Mouse (Mus musculus) G1E (cell line): ENCODE data around the gene Kalrn. TPM values are rescaled to one million over a fixed set of nuclear protein-coding genes. Genes with fewer than 3 reads are reported as not detected.

Experiments
- ATAC-seq: 2 replicates; pipeline ENCODE4 v1.8.0; 2016; ENCODE audit warnings: mild to moderate bottlenecking; ENCODE audit not compliant: insufficient number of reproducible peaks, poor library complexity, low FRiP score, severe bottlenecking; ENCODE audit errors: extremely low read depth
- DNase-seq: peaks from one replicate; pipeline ENCODE4 v3.0.0; 2012; ENCODE audit warnings: low spot score
- H3K27me3 ChIP-seq: 2 replicates; pipeline ENCODE4 v1.6.1; 2012; ENCODE audit warnings: mild to moderate bottlenecking, low read length, inconsistent platforms; ENCODE audit not compliant: insufficient read depth
- H3K36me3 ChIP-seq: replicated peaks from 2 replicates; pipeline ENCODE3; 2012; ENCODE audit warnings: mild to moderate bottlenecking, inconsistent platforms
- H3K4me1 ChIP-seq: 2 replicates; pipeline ENCODE4 v1.6.1; 2012; ENCODE audit warnings: low read depth, low read length, inconsistent platforms, mixed read lengths; ENCODE audit not compliant: insufficient read depth
- H3K4me3 ChIP-seq: 2 replicates; pipeline ENCODE4 v1.5.1; 2012; ENCODE audit warnings: low read depth, mild to moderate bottlenecking, inconsistent platforms, low read length, moderate library complexity, mixed read lengths
- H3K9me3 ChIP-seq: replicated peaks from 2 replicates; pipeline ENCODE4 v1.6.1; 2012; ENCODE audit warnings: inconsistent platforms
- CTCF ChIP-seq: IDR thresholded peaks from 2 replicates; pipeline ENCODE4 v1.5.1; 2012; ENCODE audit warnings: low read depth, low read length, inconsistent platforms, mixed read lengths
- GATA1 ChIP-seq: IDR thresholded peaks from 2 replicates; pipeline ENCODE4 v1.6.1; 2012; ENCODE audit warnings: borderline replicate concordance, low read length, inconsistent platforms, mixed read lengths
- GATA2 ChIP-seq: IDR thresholded peaks from 2 replicates; pipeline ENCODE4 v1.6.1; 2012; ENCODE audit warnings: low read depth, low read length, inconsistent platforms, borderline replicate concordance
- POLR2AphosphoS5 ChIP-seq: IDR thresholded peaks from 2 replicates; pipeline ENCODE4 v1.6.1; 2012; ENCODE audit warnings: low read depth, low read length, inconsistent platforms; ENCODE audit not compliant: insufficient replicate concordance
- TAL1 ChIP-seq: conservative IDR thresholded peaks from 2 replicates; pipeline ENCODE4 v1.6.1; 2012; ENCODE audit warnings: low read depth, low read length, inconsistent platforms, mixed read lengths
- polyA plus RNA-seq: library from polyadenylated mRNA; stranded (reverse); fragments of >175 nt; gene quantifications from 2 replicates; pipeline ENCODE4 v1.2.3, GENCODE M21; 2012
- total RNA-seq, 2 experiments: library from RNA; stranded (forward) in 1 of 2; stranded (reverse) in 1 of 2; fragments of 200-1000 nt in 1 of 2; fragments of >200 nt in 1 of 2; fragmentation: Nextera tagmentation in 1 of 2; gene quantifications; 2 replicates each; pipeline ENCODE4 v1.2.3; 2014 to 2017

Gene Kalrn
- total and polyA plus RNA-seq, 3 experiments: 0.88 to 2.8 (median 1.8) TPM

- Histone ChIP-seq H3K36me3 (no peaks in the 10 kb centered on the region), H3K4me1 (no peaks in the 10 kb centered on the region), H3K27me3 (peaks cover 7% of the 10 kb centered on the region), H3K9me3 (no peaks in the 10 kb centered on the region), H3K4me3 (no peak overlapping the region)
- ATAC-seq (no peak), DNase-seq (no peak)
- TF ChIP-seq CTCF (no peak), TAL1 (no peak), GATA1 (no peak), GATA2 (no peak), POLR2AphosphoS5 (no peak)
Measured at GRCm38 (mm10) chr16:34267751-34268150, 305.6 kb downstream of the Kalrn start.

- peaks cover 9% of the 10 kb centered on the region for H3K27me3 ChIP-seq
- no peak for TF ChIP-seq CTCF
- no peak for TF ChIP-seq POLR2AphosphoS5
- no peak for TF ChIP-seq GATA2
- TF ChIP-seq GATA1: no peak
- no peak for TF ChIP-seq TAL1
- no peaks in the 10 kb centered on the region for H3K4me1 ChIP-seq
- H3K4me3 ChIP-seq: no peak overlapping the region
- H3K36me3 ChIP-seq: no peaks in the 10 kb centered on the region
- no peaks in the 10 kb centered on the region for H3K9me3 ChIP-seq
- ATAC-seq (no peak), DNase-seq (no peak)
Measured at GRCm38 (mm10) chr16:34264671-34265070, 308.7 kb downstream of the Kalrn start.

- no peak for DNase-seq
- no peaks in the 10 kb centered on the region for H3K36me3 ChIP-seq
- no peaks in the 10 kb centered on the region for H3K9me3 ChIP-seq
- ATAC-seq: no peak
- TF ChIP-seq CTCF (no peak), TAL1 (no peak), GATA1 (no peak), GATA2 (no peak)
- H3K4me1 ChIP-seq: no peaks in the 10 kb centered on the region
- H3K27me3 ChIP-seq: peaks cover 9% of the 10 kb centered on the region
- no peak overlapping the region for H3K4me3 ChIP-seq
Measured at GRCm38 (mm10) chr16:34262731-34263460, 310.4 kb downstream of the Kalrn start.

GRCm38 (mm10) chr16:34260971-34261924, 312.1 kb downstream of the Kalrn start:
- DNase-seq (no peak), ATAC-seq (no peak)
- Histone ChIP-seq H3K4me3 (no peak overlapping the region), H3K27me3 (peaks cover 9% of the 10 kb centered on the region), H3K9me3 (no peaks in the 10 kb centered on the region), H3K36me3 (no peaks in the 10 kb centered on the region), H3K4me1 (no peaks in the 10 kb centered on the region)
- no peak for TF ChIP-seq POLR2AphosphoS5
- no peak for TF ChIP-seq GATA1
- TF ChIP-seq CTCF: no peak
- no peak for TF ChIP-seq TAL1
- no peak for TF ChIP-seq GATA2

- Histone ChIP-seq H3K4me3 (no peak overlapping the region), H3K9me3 (no peaks in the 10 kb centered on the region), H3K36me3 (no peaks in the 10 kb centered on the region), H3K27me3 (no peaks in the 10 kb centered on the region; the same call in 1 of the 2 replicates), H3K4me1 (no peaks in the 10 kb centered on the region)
- TF ChIP-seq POLR2AphosphoS5 (no peak), CTCF (no peak), GATA1 (no peak), GATA2 (no peak), TAL1 (no peak)
- DNase-seq: no peak
- no peak for ATAC-seq
Measured at GRCm38 (mm10) chr16:34254646-34255022, 318.7 kb downstream of the Kalrn start.

GRCm38 (mm10) chr16:34254002-34254645, 319.2 kb downstream of the Kalrn start:
- Histone ChIP-seq H3K4me3 (no peak overlapping the region), H3K27me3 (no peaks in the 10 kb centered on the region; the same call in 1 of the 2 replicates), H3K4me1 (no peaks in the 10 kb centered on the region), H3K36me3 (no peaks in the 10 kb centered on the region), H3K9me3 (no peaks in the 10 kb centered on the region)
- ATAC-seq: no peak
- DNase-seq: no peak
- TF ChIP-seq GATA2 (no peak), POLR2AphosphoS5 (no peak), CTCF (no peak), GATA1 (no peak), TAL1 (no peak)
